Mouse (Mus musculus) neural tube, embryonic 11.5 days (tissue): ENCODE data around the gene Cxcl1. TPM values are rescaled to one million over a fixed set of nuclear protein-coding genes. Genes with fewer than 3 reads are reported as not detected.

ENCODE experiments used
- ATAC-seq: fragments of 200-750 bp; cut with Nextera tagmentation; 2 replicates; pipeline ENCODE4 v1.8.0; 2017; ENCODE audit warnings: moderate number of reproducible peaks, mild to moderate bottlenecking, moderate TSS enrichment, moderate library complexity; ENCODE audit not compliant: insufficient read depth, low FRiP score, low TSS enrichment
- DNase-seq: peaks from one replicate; pipeline ENCODE4 v3.0.0-alpha.2; 2015; ENCODE audit warnings: low spot score
- H3K27ac ChIP-seq: fragments of 300-500 bp; sonication (generic); 2 replicates; pipeline ENCODE4 v1.5.1; 2014; ENCODE audit warnings: low read depth, mild to moderate bottlenecking, low read length
- H3K27me3 ChIP-seq: fragments of 300-500 bp; sonication (generic); 2 replicates; pipeline ENCODE4 v1.6.1; 2014; ENCODE audit warnings: mild to moderate bottlenecking, low read length, mixed read lengths; ENCODE audit not compliant: control insufficient read depth, insufficient read depth
- H3K36me3 ChIP-seq: fragments of 300-500 bp; sonication (generic); 2 replicates; pipeline ENCODE4 v1.6.1; 2014; ENCODE audit warnings: mild to moderate bottlenecking, low read length, moderate library complexity, mixed read lengths; ENCODE audit not compliant: control insufficient read depth, insufficient read depth
- H3K4me1 ChIP-seq: fragments of 300-500 bp; sonication (generic); 2 replicates; pipeline ENCODE4 v1.6.1; 2014; ENCODE audit warnings: low read length, mixed read lengths; ENCODE audit not compliant: control insufficient read depth, insufficient read depth
- H3K4me2 ChIP-seq: fragments of 300-500 bp; sonication (generic); 2 replicates; pipeline ENCODE4 v1.6.1; 2014; ENCODE audit warnings: low read depth, mild to moderate bottlenecking, moderate library complexity
- H3K4me3 ChIP-seq: fragments of 300-500 bp; sonication (generic); 2 replicates; pipeline ENCODE4 v1.5.1; 2014; ENCODE audit warnings: low read depth, low read length
- H3K9ac ChIP-seq: fragments of 300-500 bp; sonication (generic); 2 replicates; pipeline ENCODE4 v1.6.1; 2014; ENCODE audit warnings: mild to moderate bottlenecking, low read length
- H3K9me3 ChIP-seq: fragments of 300-500 bp; sonication (generic); 2 replicates; pipeline ENCODE4 v1.6.1; 2016; ENCODE audit warnings: low read length; ENCODE audit not compliant: control insufficient read depth
- WGBS: fragments of 180-500 bp; shearing (Covaris S2); extraction: QIAGEN DNeasy Blood & Tissue Kit; methylation state at CpG from one replicate; pipeline ENCODE4 v1.1.7; 2014; 5-methylcytosine and 5-hydroxymethylcytosine counted together
- polyA plus RNA-seq: library from polyadenylated mRNA; unstranded; fragments of >200 nt; fragmentation: Nextera tagmentation; extraction: Ambion mirVana; gene quantifications from 2 replicates; pipeline ENCODE4 v1.2.1, GENCODE M21; 2014

Gene Cxcl1
- polyA plus RNA-seq, 1 experiment from 2014 or later: not detected

DNA sequence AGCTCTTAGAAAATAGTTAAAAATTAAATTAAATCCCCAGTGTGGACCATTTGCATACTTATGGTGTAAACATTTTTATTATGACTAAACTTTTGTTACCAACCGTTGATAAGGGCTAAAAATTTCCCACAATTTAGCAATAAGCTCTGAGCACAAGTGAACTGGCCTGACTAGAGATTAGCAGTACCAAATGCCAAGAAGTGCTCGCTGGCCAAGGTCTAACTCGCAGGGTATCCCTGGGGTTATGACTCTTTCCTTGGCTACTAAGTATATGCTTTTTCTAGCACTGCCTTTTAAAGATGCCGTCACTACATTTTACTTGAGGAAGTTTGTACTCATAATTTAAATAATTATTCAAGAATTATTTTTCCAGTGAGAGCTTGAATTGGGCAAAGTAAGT is 10.0 kb upstream of the Cxcl1 start:
- no peak for ATAC-seq
- H3K9me3 ChIP-seq: no peaks in the 10 kb centered on the region
- no peak overlapping the region for H3K4me2 ChIP-seq
- no peaks in the 10 kb centered on the region for H3K36me3 ChIP-seq
- no peak overlapping the region for H3K9ac ChIP-seq
- H3K4me3 ChIP-seq: no peak overlapping the region
- WGBS: 89% methylated on average over 4 of the region's 4 CpGs
- DNase-seq: no peak
- no peaks in the 10 kb centered on the region for H3K4me1 ChIP-seq
- H3K27ac ChIP-seq: no peak overlapping the region
- H3K27me3 ChIP-seq: no peaks in the 10 kb centered on the region

DNA sequence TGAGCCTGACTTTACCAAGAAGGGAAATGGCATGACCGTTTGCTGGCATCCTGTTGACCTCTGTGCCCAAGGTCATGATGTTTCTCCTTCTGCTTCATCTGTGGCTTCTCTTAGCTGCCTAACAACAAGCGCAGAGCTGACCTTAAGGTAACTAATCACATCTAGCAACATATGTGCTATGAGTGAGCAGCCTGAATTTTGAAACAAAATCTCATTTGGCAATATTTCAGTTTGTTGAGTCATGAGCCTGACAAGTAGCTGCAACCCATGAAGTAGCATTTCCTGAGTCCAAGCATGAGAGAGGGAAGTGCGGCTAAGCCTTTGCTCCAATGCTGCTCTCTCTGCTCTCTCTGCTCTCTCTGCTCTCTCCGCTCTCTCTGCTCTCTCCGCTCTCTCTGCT is 9.4 kb upstream of the Cxcl1 start:
- DNase-seq: no peak
- Histone ChIP-seq H3K4me2 (no peak overlapping the region), H3K4me1 (no peaks in the 10 kb centered on the region), H3K9ac (no peak overlapping the region), H3K4me3 (no peak overlapping the region), H3K36me3 (no peaks in the 10 kb centered on the region), H3K27me3 (no peaks in the 10 kb centered on the region), H3K27ac (no peak overlapping the region), H3K9me3 (no peaks in the 10 kb centered on the region)
- ATAC-seq: no peak
- 97% methylated on average over 5 of the region's 5 CpGs for WGBS

- Histone ChIP-seq H3K27ac (no peak overlapping the region), H3K4me3 (no peak overlapping the region), H3K4me2 (no peak overlapping the region), H3K36me3 (no peaks in the 10 kb centered on the region), H3K9me3 (no peaks in the 10 kb centered on the region), H3K4me1 (no peaks in the 10 kb centered on the region), H3K9ac (no peak overlapping the region), H3K27me3 (no peaks in the 10 kb centered on the region)
- 80% methylated on average over 5 of the region's 5 CpGs for WGBS
- ATAC-seq (no peak), DNase-seq (no peak)
These were observed 8.9 kb upstream of the Cxcl1 start for GRCm38 (mm10) chr5:90882146-90882545.

- Histone ChIP-seq H3K4me1 (no peaks in the 10 kb centered on the region), H3K27me3 (no peaks in the 10 kb centered on the region), H3K36me3 (no peaks in the 10 kb centered on the region), H3K4me2 (no peak overlapping the region), H3K27ac (no peak overlapping the region), H3K4me3 (no peak overlapping the region), H3K9ac (no peak overlapping the region), H3K9me3 (no peaks in the 10 kb centered on the region)
- no peak for DNase-seq
- ATAC-seq: no peak
- 75% methylated on average over 2 of the region's 2 CpGs for WGBS
These were observed 6.3 kb upstream of the Cxcl1 start for GRCm38 (mm10) chr5:90884628-90885242.

DNA sequence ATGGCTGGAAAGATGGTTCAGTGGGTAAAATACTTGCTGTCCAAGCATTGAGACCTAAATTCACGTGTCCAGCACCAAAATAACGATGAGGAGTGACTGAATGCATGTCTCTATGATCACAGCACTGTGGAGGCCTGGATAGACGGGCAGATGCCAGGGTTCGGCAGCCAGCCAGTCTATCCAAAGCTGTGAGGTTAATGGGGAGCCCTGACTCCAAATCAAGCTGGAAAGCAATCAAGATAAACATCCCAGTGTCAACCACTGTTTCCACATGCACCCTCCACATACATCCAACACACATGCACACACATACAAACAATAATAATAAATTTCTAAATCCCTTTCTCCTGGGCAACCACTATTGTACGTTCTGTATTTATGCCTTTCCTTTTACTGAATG is 2.4 kb upstream of the Cxcl1 start:
- Histone ChIP-seq H3K9me3 (no peaks in the 10 kb centered on the region), H3K27ac (no peak overlapping the region), H3K36me3 (no peaks in the 10 kb centered on the region), H3K4me2 (no peak overlapping the region), H3K4me1 (no peaks in the 10 kb centered on the region), H3K4me3 (no peak overlapping the region), H3K9ac (no peak overlapping the region), H3K27me3 (no peaks in the 10 kb centered on the region)
- 76% methylated on average over 5 of the region's 5 CpGs for WGBS
- ATAC-seq (no peak), DNase-seq (no peak)

DNA sequence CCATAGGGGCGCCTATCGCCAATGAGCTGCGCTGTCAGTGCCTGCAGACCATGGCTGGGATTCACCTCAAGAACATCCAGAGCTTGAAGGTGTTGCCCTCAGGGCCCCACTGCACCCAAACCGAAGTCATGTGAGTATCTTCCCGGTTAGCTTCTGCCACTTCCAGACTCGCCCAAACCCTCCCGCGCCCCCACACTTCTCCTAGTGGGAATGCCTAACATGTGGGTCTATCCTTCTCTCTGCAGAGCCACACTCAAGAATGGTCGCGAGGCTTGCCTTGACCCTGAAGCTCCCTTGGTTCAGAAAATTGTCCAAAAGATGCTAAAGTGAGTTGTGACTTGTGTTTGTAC is 398 bp downstream of the Cxcl1 start:
- WGBS: 24% methylated on average over 10 of the region's 10 CpGs
- DNase-seq: no peak
- H3K27me3 ChIP-seq: no peaks in the 10 kb centered on the region
- H3K36me3 ChIP-seq: no peaks in the 10 kb centered on the region
- H3K4me1 ChIP-seq: no peaks in the 10 kb centered on the region
- H3K9me3 ChIP-seq: no peaks in the 10 kb centered on the region
- ATAC-seq: no peak; the same call in 1 of the 2 replicates
- peak overlapping the region; percentile 47 for H3K9ac ChIP-seq
- peak overlapping the region; percentile 89 for H3K4me2 ChIP-seq
- H3K27ac ChIP-seq: no peak overlapping the region
- peak overlapping the region; percentile 37 for H3K4me3 ChIP-seq

DNA sequence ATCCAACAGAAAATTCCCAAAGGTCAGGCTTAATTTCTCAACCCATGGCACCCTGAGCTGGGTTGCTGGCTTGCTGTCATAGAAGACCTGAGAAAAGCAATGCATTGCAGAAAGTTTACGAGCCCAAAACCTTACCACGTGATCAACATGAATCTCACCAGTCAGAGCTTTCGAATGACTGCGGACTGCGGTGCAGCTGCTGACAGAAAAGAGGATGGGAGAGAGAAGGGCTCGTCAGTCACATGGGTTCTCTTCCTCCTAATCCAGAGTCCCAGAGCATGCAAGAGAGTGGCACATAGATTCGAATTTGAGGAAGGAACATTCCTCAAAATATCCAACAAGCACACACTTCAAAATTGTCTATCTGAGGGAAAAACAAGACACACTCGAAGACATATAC is 3.2 kb downstream of the Cxcl1 start:
- H3K9me3 ChIP-seq: no peaks in the 10 kb centered on the region
- H3K36me3 ChIP-seq: no peaks in the 10 kb centered on the region
- ATAC-seq (no peak), DNase-seq (no peak)
- no peak overlapping the region for H3K4me3 ChIP-seq
- H3K27ac ChIP-seq: no peak overlapping the region
- no peaks in the 10 kb centered on the region for H3K4me1 ChIP-seq
- no peak overlapping the region for H3K9ac ChIP-seq
- WGBS: 78% methylated on average over 8 of the region's 8 CpGs
- H3K27me3 ChIP-seq: no peaks in the 10 kb centered on the region
- H3K4me2 ChIP-seq: no peak overlapping the region

- Histone ChIP-seq H3K27me3 (no peaks in the 10 kb centered on the region), H3K27ac (no peak overlapping the region), H3K4me3 (no peak overlapping the region), H3K4me2 (no peak overlapping the region), H3K36me3 (no peaks in the 10 kb centered on the region), H3K4me1 (no peaks in the 10 kb centered on the region), H3K9me3 (no peaks in the 10 kb centered on the region), H3K9ac (no peak overlapping the region)
- DNase-seq: no peak
- no peak for ATAC-seq
- 75% methylated on average over 3 of the region's 3 CpGs for WGBS
These were observed 6.4 kb downstream of the Cxcl1 start for GRCm38 (mm10) chr5:90897429-90897828.

DNA sequence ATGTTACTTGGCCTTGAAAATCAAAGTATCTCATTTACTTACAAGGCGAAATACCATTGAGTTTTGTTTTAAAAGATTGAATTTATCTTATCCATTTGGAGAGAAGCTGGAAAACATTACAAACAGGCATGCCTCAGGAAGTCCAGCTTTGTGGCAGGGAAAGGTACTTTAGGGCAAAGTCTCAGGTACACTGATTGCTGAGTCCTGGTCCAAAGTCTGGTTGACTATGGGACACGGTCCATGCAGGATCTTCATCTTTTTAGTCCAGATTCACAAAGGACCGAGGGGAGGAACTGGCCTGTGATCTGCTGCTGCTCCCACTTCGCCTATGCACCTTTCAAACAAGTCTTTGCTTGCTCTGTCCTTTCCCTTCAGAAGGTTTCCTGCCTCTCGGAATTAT is 8.3 kb downstream of the Cxcl1 start:
- Histone ChIP-seq H3K4me2 (no peak overlapping the region), H3K4me1 (no peaks in the 10 kb centered on the region), H3K4me3 (no peak overlapping the region), H3K27ac (no peak overlapping the region), H3K27me3 (no peaks in the 10 kb centered on the region), H3K9ac (no peak overlapping the region), H3K9me3 (no peaks in the 10 kb centered on the region), H3K36me3 (no peaks in the 10 kb centered on the region)
- ATAC-seq (no peak), DNase-seq (no peak)
- 83% methylated on average over 5 of the region's 5 CpGs for WGBS
